Mouse (Mus musculus): ENCODE measurements around the gene Olfr545.

DNA sequence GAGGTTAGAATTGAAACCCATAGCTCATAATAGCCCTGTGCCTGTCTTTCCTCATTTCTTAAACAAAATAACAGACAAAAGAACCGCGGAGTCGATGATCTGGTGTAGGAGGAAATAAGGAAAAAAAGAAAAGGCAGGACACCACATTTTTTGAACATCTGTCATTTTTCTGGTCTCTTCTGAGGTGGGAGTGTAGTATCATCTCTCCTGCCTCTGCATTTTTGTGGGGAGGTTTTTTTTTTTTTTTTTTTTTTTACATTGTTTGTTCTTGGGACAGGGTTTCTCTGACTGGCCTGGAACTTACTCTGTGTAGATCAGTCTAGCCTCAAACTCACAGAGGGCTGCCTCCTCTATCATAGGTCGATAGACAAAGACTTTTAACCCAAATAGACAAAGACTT, 56.9 kb downstream of the Olfr545 start:
- no peak for TF ChIP-seq CTCF (IDR thresholded peaks at IDR 0.05; ENCODE audit: extremely low read depth, insufficient read depth, insufficient read length, insufficient replicate concordance)
- TF ChIP-seq POLR2A (IDR thresholded peaks at IDR 0.05; ENCODE audit: low read depth, low read length), result no peak

Measured in spleen, adult 2 months (tissue).